Mouse (Mus musculus): ENCODE measurements at regions not wholly inside any gene's neighbourhood (a gene's known extent, or its start where the extent isn't known, plus 50 kb on each side); places are given as distances from the start of the nearest gene placed in this dataset.

- peaks cover 1% of the 10 kb centered on the region; the same call in 1 of the 2 replicates for H3K4me1 ChIP-seq (ENCODE audit: control insufficient read depth, insufficient read depth, low read length)
- H3K9me3 ChIP-seq (replicated peaks; ENCODE audit: control insufficient read depth, low read length, poor library complexity, severe bottlenecking), result no peaks in the 10 kb centered on the region
- no peak overlapping the region for H3K9ac ChIP-seq (ENCODE audit: low read depth, low read length)
- ATAC-seq, result no peak
- H3K4me2 ChIP-seq (ENCODE audit: low read length), result no peak overlapping the region
- WGBS, result 88% methylated on average over 3 of the region's 3 CpGs
- H3K4me3 ChIP-seq (ENCODE audit: low read depth, low read length), result no peak overlapping the region
- H3K27ac ChIP-seq (ENCODE audit: low read length), result no peak overlapping the region
- no peaks in the 10 kb centered on the region for H3K36me3 ChIP-seq (ENCODE audit: control insufficient read depth, insufficient read depth, low read length)
- H3K27me3 ChIP-seq (ENCODE audit: control insufficient read depth, insufficient read depth, low read depth, low read length), result no peaks in the 10 kb centered on the region
These were observed 396.3 kb upstream of the 3110018I06Rik start for GRCm38 (mm10) chr12:107092151-107092550.

GRCm38 (mm10) chr12:107093326-107093725 is 395.1 kb upstream of the 3110018I06Rik start:
- no peaks in the 10 kb centered on the region for H3K36me3 ChIP-seq (ENCODE audit: control insufficient read depth, insufficient read depth, low read length)
- H3K9me3 ChIP-seq (replicated peaks; ENCODE audit: control insufficient read depth, low read length, poor library complexity, severe bottlenecking), result no peaks in the 10 kb centered on the region; the same call in 1 of the 2 replicates
- no peak for ATAC-seq
- H3K27ac ChIP-seq (ENCODE audit: low read length), result no peak overlapping the region
- H3K4me2 ChIP-seq (ENCODE audit: low read length), result no peak overlapping the region
- 79% methylated on average over 13 of the region's 13 CpGs for WGBS
- no peak overlapping the region for H3K4me3 ChIP-seq (ENCODE audit: low read depth, low read length)
- H3K9ac ChIP-seq (ENCODE audit: low read depth, low read length), result no peak overlapping the region
- no peaks in the 10 kb centered on the region for H3K4me1 ChIP-seq (ENCODE audit: control insufficient read depth, insufficient read depth, low read length)
- no peaks in the 10 kb centered on the region for H3K27me3 ChIP-seq (ENCODE audit: control insufficient read depth, insufficient read depth, low read depth, low read length)

DNA sequence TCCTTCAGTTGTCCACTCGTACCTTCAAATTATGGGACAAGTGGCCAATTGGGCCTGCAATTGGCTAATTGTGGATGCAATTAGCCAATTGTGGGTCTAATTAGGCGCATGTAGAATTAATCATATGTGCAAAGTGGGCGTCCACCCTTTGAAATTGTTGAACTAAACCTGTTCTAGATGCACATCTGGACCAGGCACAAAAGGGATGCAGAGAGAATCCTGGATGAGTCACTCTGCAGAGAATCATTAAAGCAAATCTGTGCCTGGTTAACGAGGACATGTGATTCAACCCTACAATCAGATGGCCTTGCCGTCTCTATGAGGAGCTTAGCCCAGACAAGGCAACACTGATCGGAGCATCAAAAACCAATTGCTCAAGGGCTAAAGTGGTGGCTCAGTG is 393.0 kb upstream of the 3110018I06Rik start:
- H3K4me3 ChIP-seq (ENCODE audit: low read depth, low read length), result no peak overlapping the region
- WGBS, result 66% methylated on average over 6 of the region's 6 CpGs

DNA sequence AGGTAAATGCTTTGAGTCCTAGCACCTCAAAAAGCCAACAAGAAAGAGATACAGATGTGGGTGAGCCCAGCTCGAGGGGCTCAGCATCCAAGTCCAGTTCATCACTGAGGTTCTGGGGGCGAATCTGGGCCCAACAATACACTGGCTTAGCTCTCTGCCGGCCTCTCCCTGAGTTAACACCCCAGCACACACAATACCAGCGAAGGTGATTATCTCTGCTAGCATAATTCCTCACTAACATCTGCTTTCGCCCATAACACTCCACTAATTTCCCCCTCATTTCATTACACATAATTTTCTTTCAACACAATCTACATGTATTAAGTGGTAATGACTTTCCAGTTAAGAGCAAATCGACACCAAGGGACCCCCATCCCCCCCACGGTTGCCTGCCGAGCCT is 383.9 kb upstream of the 3110018I06Rik start:
- no peak overlapping the region for H3K4me2 ChIP-seq (ENCODE audit: low read length)
- no peak for ATAC-seq
- 38% methylated on average over 8 of the region's 8 CpGs for WGBS
- no peaks in the 10 kb centered on the region for H3K27me3 ChIP-seq (ENCODE audit: control insufficient read depth, insufficient read depth, low read depth, low read length)
- H3K36me3 ChIP-seq (ENCODE audit: control insufficient read depth, insufficient read depth, low read length), result no peaks in the 10 kb centered on the region
- H3K4me3 ChIP-seq (ENCODE audit: low read depth, low read length), result no peak overlapping the region
- H3K27ac ChIP-seq (ENCODE audit: low read length), result no peak overlapping the region
- H3K9ac ChIP-seq (ENCODE audit: low read depth, low read length), result no peak overlapping the region
- H3K4me1 ChIP-seq (ENCODE audit: control insufficient read depth, insufficient read depth, low read length), result peaks cover 9% of the 10 kb centered on the region
- H3K9me3 ChIP-seq (replicated peaks; ENCODE audit: control insufficient read depth, low read length, poor library complexity, severe bottlenecking), result no peaks in the 10 kb centered on the region

More for the DNA sequence above, 393.0 kb upstream of the 3110018I06Rik start:
- no peak for ATAC-seq
- H3K36me3 ChIP-seq (ENCODE audit: control insufficient read depth, insufficient read depth, low read length), result no peaks in the 10 kb centered on the region
- H3K27me3 ChIP-seq (ENCODE audit: control insufficient read depth, insufficient read depth, low read depth, low read length), result no peaks in the 10 kb centered on the region
- no peaks in the 10 kb centered on the region; the same call in 1 of the 2 replicates for H3K9me3 ChIP-seq (replicated peaks; ENCODE audit: control insufficient read depth, low read length, poor library complexity, severe bottlenecking)
- H3K4me2 ChIP-seq (ENCODE audit: low read length), result no peak overlapping the region
- no peaks in the 10 kb centered on the region for H3K4me1 ChIP-seq (ENCODE audit: control insufficient read depth, insufficient read depth, low read length)
- H3K27ac ChIP-seq (ENCODE audit: low read length), result no peak overlapping the region
- no peak overlapping the region for H3K9ac ChIP-seq (ENCODE audit: low read depth, low read length)

DNA sequence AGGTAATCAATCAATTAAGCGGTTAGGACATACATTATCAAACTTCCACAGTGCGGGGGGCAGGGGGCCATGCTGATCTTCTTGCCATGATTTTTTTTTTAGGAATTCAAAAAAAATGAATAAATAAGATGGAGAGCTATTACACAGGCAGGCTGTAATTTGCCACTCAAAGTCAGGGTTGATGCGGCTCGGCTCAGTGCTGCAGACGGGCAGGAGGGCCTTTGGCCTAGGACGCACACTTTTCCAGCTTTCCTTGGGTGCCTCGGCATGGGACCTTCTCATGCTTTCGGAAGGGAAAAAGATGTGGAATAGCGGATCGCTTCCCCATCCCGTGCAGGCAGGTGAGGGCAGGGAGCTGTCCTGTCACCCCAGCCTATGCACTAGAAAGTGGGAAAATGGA is 383.4 kb upstream of the 3110018I06Rik start:
- no peaks in the 10 kb centered on the region for H3K36me3 ChIP-seq (ENCODE audit: control insufficient read depth, insufficient read depth, low read length)
- H3K9me3 ChIP-seq (replicated peaks; ENCODE audit: control insufficient read depth, low read length, poor library complexity, severe bottlenecking), result no peaks in the 10 kb centered on the region
- no peak overlapping the region for H3K4me2 ChIP-seq (ENCODE audit: low read length)
- H3K27me3 ChIP-seq (ENCODE audit: control insufficient read depth, insufficient read depth, low read depth, low read length), result no peaks in the 10 kb centered on the region
- no peak for ATAC-seq
- H3K27ac ChIP-seq (ENCODE audit: low read length), result no peak overlapping the region
- WGBS, result 65% methylated on average over 11 of the region's 11 CpGs
- peaks cover 9% of the 10 kb centered on the region for H3K4me1 ChIP-seq (ENCODE audit: control insufficient read depth, insufficient read depth, low read length)
- no peak overlapping the region for H3K4me3 ChIP-seq (ENCODE audit: low read depth, low read length)
- H3K9ac ChIP-seq (ENCODE audit: low read depth, low read length), result no peak overlapping the region

DNA sequence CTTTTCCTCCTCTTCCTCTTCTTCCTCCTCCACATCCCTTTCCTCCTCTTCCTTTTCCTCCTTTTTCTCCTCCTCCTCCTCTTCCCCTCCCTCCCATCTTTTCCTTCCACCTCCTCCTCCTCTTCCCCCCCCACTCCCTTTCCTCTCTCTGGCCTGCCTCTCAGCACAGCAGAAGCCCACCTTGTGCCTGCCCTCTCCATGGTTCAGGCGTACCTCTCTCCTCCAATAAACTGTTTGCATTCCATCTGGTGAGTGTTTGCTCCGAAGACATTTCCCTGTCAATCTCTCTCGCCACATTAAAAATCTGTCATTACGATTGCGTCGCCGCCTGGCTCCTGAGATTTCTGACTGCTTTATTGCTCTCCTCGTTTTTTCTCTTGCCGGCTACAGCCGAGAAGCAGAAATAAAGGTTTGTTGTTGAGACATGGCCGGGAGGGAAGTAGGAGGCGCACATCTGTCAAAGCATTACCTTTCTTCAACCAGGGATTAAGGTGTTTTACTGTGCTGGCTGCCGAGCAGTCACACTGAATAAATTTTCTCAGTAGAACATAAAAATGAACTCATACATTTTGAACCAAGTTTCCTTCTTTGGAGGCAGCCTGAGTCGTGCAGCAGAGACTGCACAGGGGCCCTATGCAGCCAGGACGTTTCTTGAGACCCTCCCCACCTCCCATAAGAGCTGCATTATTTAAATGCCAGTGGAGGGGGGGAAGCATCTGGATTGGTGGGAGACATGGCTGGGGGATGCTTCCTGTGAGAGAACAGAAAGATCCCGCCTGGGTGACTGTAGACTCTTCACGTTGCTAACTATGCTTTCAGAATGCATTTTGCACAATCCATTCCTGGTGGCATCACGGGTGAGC is 376.3 kb upstream of the 3110018I06Rik start:
- Histone ChIP-seq H3K4me3 (ENCODE audit: low read depth, low read length) (no peak overlapping the region), H3K9me3 (replicated peaks; ENCODE audit: control insufficient read depth, low read length, poor library complexity, severe bottlenecking) (no peaks in the 10 kb centered on the region), H3K27me3 (ENCODE audit: control insufficient read depth, insufficient read depth, low read depth, low read length) (no peaks in the 10 kb centered on the region), H3K9ac (ENCODE audit: low read depth, low read length) (peak overlapping the region; percentile 41; the same call in 1 of the 2 replicates), H3K36me3 (ENCODE audit: control insufficient read depth, insufficient read depth, low read length) (no peaks in the 10 kb centered on the region), H3K27ac (ENCODE audit: low read length) (peak overlapping the region; percentile 36), H3K4me2 (ENCODE audit: low read length) (peak overlapping the region; percentile 3), H3K4me1 (ENCODE audit: control insufficient read depth, insufficient read depth, low read length) (peaks cover 6% of the 10 kb centered on the region)
- WGBS, result 41% methylated on average over 18 of the region's 18 CpGs
- peak; percentile 66 for ATAC-seq

DNA sequence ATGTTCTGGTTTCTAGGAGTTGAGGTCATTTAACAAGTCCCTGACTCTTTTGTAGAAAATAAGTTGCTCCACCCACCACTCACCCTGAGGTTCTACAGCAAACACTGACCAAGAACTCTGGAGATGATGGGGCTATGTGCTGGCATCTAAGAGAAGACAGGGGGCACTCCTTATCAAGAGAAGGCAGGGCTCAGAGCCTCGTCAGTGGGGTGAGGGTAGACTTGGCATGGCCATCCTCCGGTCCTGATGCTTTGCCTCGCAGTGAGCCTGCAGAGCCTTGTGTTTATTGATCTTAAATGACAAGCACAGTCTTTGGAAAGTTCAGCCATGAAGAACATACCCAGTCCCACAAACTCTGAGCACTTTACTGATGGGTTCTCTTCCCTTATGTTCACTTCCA is 370.1 kb upstream of the 3110018I06Rik start:
- Histone ChIP-seq H3K36me3 (ENCODE audit: control insufficient read depth, insufficient read depth, low read length) (no peaks in the 10 kb centered on the region), H3K4me1 (ENCODE audit: control insufficient read depth, insufficient read depth, low read length) (no peaks in the 10 kb centered on the region), H3K4me3 (ENCODE audit: low read depth, low read length) (no peak overlapping the region), H3K9me3 (replicated peaks; ENCODE audit: control insufficient read depth, low read length, poor library complexity, severe bottlenecking) (no peaks in the 10 kb centered on the region), H3K9ac (ENCODE audit: low read depth, low read length) (no peak overlapping the region), H3K27ac (ENCODE audit: low read length) (no peak overlapping the region), H3K4me2 (ENCODE audit: low read length) (no peak overlapping the region), H3K27me3 (ENCODE audit: control insufficient read depth, insufficient read depth, low read depth, low read length) (no peaks in the 10 kb centered on the region)
- 82% methylated on average over 3 of the region's 3 CpGs for WGBS
- no peak for ATAC-seq

DNA sequence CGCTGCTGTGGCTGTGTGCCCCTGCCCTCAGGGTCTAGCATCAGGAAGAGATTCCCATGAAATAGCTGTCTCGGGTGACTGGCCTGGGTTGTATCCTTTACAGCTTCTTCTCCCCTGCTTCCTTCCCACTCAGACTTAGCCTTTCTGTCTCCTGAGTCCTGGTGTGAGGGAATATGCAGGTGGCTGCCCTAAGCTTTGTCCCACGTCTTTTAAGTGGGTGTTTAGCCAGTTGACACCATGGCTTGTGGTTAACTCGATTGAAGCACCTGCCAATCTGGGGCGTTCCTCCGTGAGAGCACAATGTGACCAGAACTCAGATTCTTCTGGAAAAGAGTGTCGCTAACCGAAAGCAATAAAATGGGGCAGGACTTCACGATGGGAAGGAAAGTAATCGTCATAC is 369.4 kb upstream of the 3110018I06Rik start:
- no peak for ATAC-seq
- H3K4me3 ChIP-seq (ENCODE audit: low read depth, low read length), result no peak overlapping the region
- WGBS, result 65% methylated on average over 10 of the region's 10 CpGs
- no peaks in the 10 kb centered on the region for H3K27me3 ChIP-seq (ENCODE audit: control insufficient read depth, insufficient read depth, low read depth, low read length)
- H3K4me2 ChIP-seq (ENCODE audit: low read length), result no peak overlapping the region
- H3K4me1 ChIP-seq (ENCODE audit: control insufficient read depth, insufficient read depth, low read length), result no peaks in the 10 kb centered on the region
- H3K9me3 ChIP-seq (replicated peaks; ENCODE audit: control insufficient read depth, low read length, poor library complexity, severe bottlenecking), result no peaks in the 10 kb centered on the region
- H3K27ac ChIP-seq (ENCODE audit: low read length), result no peak overlapping the region
- H3K36me3 ChIP-seq (ENCODE audit: control insufficient read depth, insufficient read depth, low read length), result no peaks in the 10 kb centered on the region
- H3K9ac ChIP-seq (ENCODE audit: low read depth, low read length), result no peak overlapping the region

DNA sequence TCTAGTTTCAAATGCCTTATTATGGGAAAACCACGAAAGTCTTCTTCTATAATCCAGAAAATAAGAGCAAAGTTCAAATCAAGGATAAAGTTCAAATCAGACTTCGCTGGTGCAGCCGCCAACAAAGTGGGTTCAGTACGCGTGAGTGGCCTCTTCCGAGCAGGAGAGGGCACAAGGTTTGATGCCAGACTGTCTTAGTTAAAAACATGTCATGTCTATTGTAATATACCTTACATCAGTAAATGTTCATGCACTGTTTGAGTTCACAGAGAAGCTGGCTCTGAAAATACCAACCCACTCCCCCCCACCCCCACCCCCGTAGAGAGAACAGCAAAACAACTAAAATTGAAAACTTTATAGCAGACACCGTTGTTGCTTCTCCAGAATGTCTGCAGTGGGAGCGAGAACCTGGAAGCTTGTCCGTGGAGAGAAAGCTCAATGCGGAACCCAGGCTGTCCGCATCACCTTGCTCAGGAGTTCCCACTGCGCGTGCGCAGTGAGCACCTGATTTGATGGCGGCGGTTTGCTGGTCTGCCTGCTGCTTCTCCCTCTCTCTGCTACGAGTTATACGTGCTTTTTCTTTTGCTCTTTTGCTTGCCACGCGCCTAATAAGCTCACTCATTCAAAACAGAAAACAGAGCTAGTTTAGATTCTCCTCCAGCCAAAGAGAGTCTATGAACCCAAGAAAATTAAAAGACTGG is 367.8 kb upstream of the 3110018I06Rik start:
- Histone ChIP-seq H3K4me1 (ENCODE audit: control insufficient read depth, insufficient read depth, low read length) (no peaks in the 10 kb centered on the region), H3K27me3 (ENCODE audit: control insufficient read depth, insufficient read depth, low read depth, low read length) (no peaks in the 10 kb centered on the region), H3K4me2 (ENCODE audit: low read length) (no peak overlapping the region), H3K4me3 (ENCODE audit: low read depth, low read length) (no peak overlapping the region), H3K9ac (ENCODE audit: low read depth, low read length) (no peak overlapping the region), H3K9me3 (replicated peaks; ENCODE audit: control insufficient read depth, low read length, poor library complexity, severe bottlenecking) (no peaks in the 10 kb centered on the region), H3K36me3 (ENCODE audit: control insufficient read depth, insufficient read depth, low read length) (no peaks in the 10 kb centered on the region), H3K27ac (ENCODE audit: low read length) (no peak overlapping the region)
- 89% methylated on average over 21 of the region's 21 CpGs for WGBS
- no peak for ATAC-seq

Measured in midbrain, embryonic 16.5 days (tissue).